Mouse (Mus musculus) right cerebral cortex, postnatal 25 days (tissue): ENCODE measurements around the gene G6pd2.

ENCODE experiments used
- DNase-seq: peaks from one replicate; pipeline ENCODE4 v3.0.0; 2022

The G6pd2 gene

GRCm38 (mm10) chr5:61808516-61808915 is at the start of gene G6pd2:
G6pd2 (plus strand) TSS chr5:61808816.
- no peak for DNase-seq

- no peak for DNase-seq
Measured at GRCm38 (mm10) chr5:61764214-61764613, 44.4 kb upstream of the G6pd2 start.

- no peak for DNase-seq
Measured at GRCm38 (mm10) chr5:61832935-61833551, 24.4 kb downstream of the G6pd2 start.

GRCm38 (mm10) chr5:61843891-61844290 is 35.3 kb downstream of the G6pd2 start:
- no peak for DNase-seq
